Mouse (Mus musculus): ENCODE measurements around the gene Tmcc3.

GRCm38 (mm10) chr10:94512771-94513170, 201.0 kb downstream of the Tmcc3 start:
- no peak for TF ChIP-seq POLR2A (IDR thresholded peaks at IDR 0.05; ENCODE audit: control insufficient read depth, extremely low read depth, insufficient read depth, low read length, poor library complexity)
- TF ChIP-seq CTCF (IDR thresholded peaks at IDR 0.05; ENCODE audit: borderline replicate concordance, control insufficient read depth, extremely low read depth, insufficient read depth, low read length, poor library complexity), result no peak

Measured in thymus, adult 2 months (tissue).